Mouse (Mus musculus) ES-E14 (cell line): ENCODE measurements at regions not wholly inside any gene's neighbourhood (a gene's known extent, or its start where the extent isn't known, plus 50 kb on each side); places are given as distances from the start of the nearest gene placed in this dataset.

Experiments
- DNase-seq: peaks from one replicate; pipeline ENCODE4 v3.0.0-alpha.2; 2013; ENCODE audit warnings: low read depth, low spot score
- H3K27ac ChIP-seq: 2 replicates; pipeline ENCODE4 v1.5.1; 2012; ENCODE audit warnings: low read depth, mild to moderate bottlenecking, low read length, moderate library complexity, mixed read lengths; ENCODE audit not compliant: poor library complexity, insufficient read depth, severe bottlenecking
- H3K36me3 ChIP-seq: 2 replicates; pipeline ENCODE4 v1.6.1; 2012; ENCODE audit warnings: mild to moderate bottlenecking, low read length, moderate library complexity, mixed read lengths; ENCODE audit not compliant: control insufficient read depth, poor library complexity, insufficient read depth, severe bottlenecking
- H3K4me1 ChIP-seq, 2 experiments: fragments of 150-350 bp in 1 of 2; sonication (generic) in 1 of 2; 2 replicates each; pipeline ENCODE4 v1.6.1; 2012; ENCODE audit warnings: low read length in 2 of 2, mild to moderate bottlenecking in 1 of 2, mixed read lengths in 1 of 2; ENCODE audit not compliant: control insufficient read depth in 2 of 2, insufficient read depth in 2 of 2, poor library complexity in 1 of 2
- H3K4me3 ChIP-seq, 2 experiments: fragments of 150-350 bp in 1 of 2; sonication (generic) in 1 of 2; 2 replicates each; pipeline ENCODE4 v1.5.1; 2012; ENCODE audit warnings: low read length in 2 of 2, low read depth in 1 of 2, mild to moderate bottlenecking in 1 of 2, mixed read lengths in 1 of 2; ENCODE audit not compliant: insufficient read depth in 1 of 2, poor library complexity in 1 of 2, severe bottlenecking in 1 of 2
- H3K9ac ChIP-seq: 2 replicates; pipeline ENCODE4 v1.6.1; 2012; ENCODE audit warnings: low read depth, mild to moderate bottlenecking, low read length, mixed read lengths; ENCODE audit not compliant: poor library complexity, insufficient read depth, severe bottlenecking
- H3K9me3 ChIP-seq: fragments of 150-350 bp; sonication (generic); 2 replicates; pipeline ENCODE4 v1.6.1; 2012; ENCODE audit warnings: low read depth, mild to moderate bottlenecking, low read length; ENCODE audit not compliant: control insufficient read depth, insufficient read depth
- CHD2 ChIP-seq: IDR thresholded peaks from 2 replicates; pipeline ENCODE4 v1.6.1; 2014; ENCODE audit warnings: mild to moderate bottlenecking, low read depth, low read length, inconsistent platforms
- HCFC1 ChIP-seq: IDR thresholded peaks from 2 replicates; pipeline ENCODE4 v1.6.1; 2012; ENCODE audit warnings: low read length, inconsistent platforms, borderline replicate concordance; ENCODE audit not compliant: insufficient read depth
- MAFK ChIP-seq: IDR thresholded peaks from 2 replicates; pipeline ENCODE4 v1.6.1; 2014; ENCODE audit warnings: mild to moderate bottlenecking, low read depth, low read length, inconsistent platforms; ENCODE audit not compliant: insufficient read depth
- ZC3H11A ChIP-seq: IDR thresholded peaks from 2 replicates; pipeline ENCODE4 v1.6.1; 2012; ENCODE audit warnings: low read depth, mild to moderate bottlenecking, inconsistent platforms, low read length, borderline replicate concordance
- ZNF384 ChIP-seq: IDR thresholded peaks from 2 replicates; pipeline ENCODE4 v1.6.1; 2012; ENCODE audit warnings: low read depth, low read length, inconsistent platforms
- in situ Hi-C, 2 experiments: fragments of 600-800 bp; cut with MboI; formaldehyde crosslinking; loops; one replicate each; pipeline ENCODE4 v1.15.1; 2025; ENCODE audit warnings: low sequenced_read_pairs in 2 of 2, inconsistent platforms in 1 of 2; ENCODE audit not compliant: unreplicated experiment in 2 of 2

DNA sequence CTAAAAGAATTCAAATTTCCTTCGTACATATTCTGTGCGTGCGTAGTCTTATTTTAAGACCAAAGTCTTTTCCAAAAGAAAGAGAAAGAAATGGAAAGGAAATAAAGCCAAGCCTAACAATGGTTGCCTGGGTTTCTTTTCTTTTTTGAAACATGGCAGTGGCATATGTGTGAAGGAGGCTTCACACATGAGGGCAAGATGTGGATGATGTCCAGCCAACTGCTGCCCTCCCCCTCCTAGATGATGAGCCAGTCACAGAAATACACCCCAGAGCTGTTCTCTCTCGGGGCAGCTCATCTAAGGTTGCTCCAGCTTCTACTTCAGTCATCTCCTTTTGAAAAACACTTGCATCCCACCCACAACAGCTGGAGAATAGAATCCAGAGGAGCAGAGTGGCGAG is 213.1 kb upstream of the Jmjd1c start:
- no peak overlapping the region for H3K27ac ChIP-seq
- H3K9ac ChIP-seq: no peak overlapping the region
- peaks cover 0 to 2% of the 10 kb centered on the region in 2 experiments; a peak in 1 of 4 replicates for H3K4me1 ChIP-seq
- no peak for TF ChIP-seq MAFK
- TF ChIP-seq CHD2: no peak
- TF ChIP-seq ZC3H11A: no peak
- TF ChIP-seq ZNF384: no peak
- TF ChIP-seq HCFC1: no peak
- no peak overlapping the region for H3K4me3 ChIP-seq
- DNase-seq: no peak
- no peaks in the 10 kb centered on the region for H3K36me3 ChIP-seq
- H3K9me3 ChIP-seq: no peaks in the 10 kb centered on the region
- in situ Hi-C loops: no loop called here

GRCm38 (mm10) chr10:66885575-66885974 is 210.3 kb upstream of the Jmjd1c start:
- TF ChIP-seq ZNF384 (no peak), HCFC1 (no peak), CHD2 (no peak), MAFK (no peak), ZC3H11A (no peak)
- no peak for DNase-seq
- no peaks in the 10 kb centered on the region for H3K36me3 ChIP-seq
- no peaks in the 10 kb centered on the region; a peak in 1 of 4 replicates for H3K4me1 ChIP-seq
- H3K9me3 ChIP-seq: no peaks in the 10 kb centered on the region
- no peak overlapping the region for H3K9ac ChIP-seq
- in situ Hi-C loops: no loop called here
- H3K27ac ChIP-seq: no peak overlapping the region
- no peak overlapping the region for H3K4me3 ChIP-seq

DNA sequence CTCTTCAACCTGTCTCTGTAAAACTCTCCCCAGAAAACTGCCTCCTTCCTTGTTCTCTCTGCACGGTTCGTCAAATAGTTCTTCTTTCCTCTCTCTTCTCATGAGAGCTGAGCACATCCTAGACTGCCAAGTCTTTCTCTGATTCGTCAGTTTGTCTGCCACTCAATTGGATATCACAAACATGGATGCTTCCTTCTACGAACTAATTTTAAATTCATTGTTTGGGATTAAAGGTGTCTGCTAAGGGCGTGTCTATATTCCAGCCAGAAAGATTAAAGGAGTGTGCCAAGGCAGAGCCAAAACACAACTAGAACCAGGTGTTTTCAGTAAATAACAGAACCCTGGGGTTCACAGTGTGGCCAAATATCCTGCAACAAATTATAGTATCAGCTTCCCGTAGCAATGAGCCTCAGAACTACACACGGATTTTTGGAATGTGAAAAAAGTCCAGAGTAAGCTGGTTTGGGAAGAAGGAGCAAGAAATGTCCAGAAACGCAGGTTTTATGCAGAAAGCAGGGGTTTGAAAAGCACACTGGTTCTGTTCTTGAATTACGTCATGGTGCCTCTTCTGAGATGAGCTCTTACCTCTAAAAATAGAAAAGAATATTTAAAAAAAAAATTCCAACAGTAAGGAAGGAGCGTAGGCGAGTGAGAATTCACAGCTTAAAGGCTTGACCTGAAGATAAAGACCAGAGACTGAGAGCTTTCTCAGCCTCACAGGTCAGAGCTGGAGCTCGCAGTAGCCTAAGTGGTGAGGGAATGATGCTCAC is 206.0 kb upstream of the Jmjd1c start:
- no peaks in the 10 kb centered on the region for H3K4me1 ChIP-seq
- H3K4me3 ChIP-seq: no peak overlapping the region
- no peak overlapping the region for H3K9ac ChIP-seq
- no peaks in the 10 kb centered on the region for H3K9me3 ChIP-seq
- no peaks in the 10 kb centered on the region for H3K36me3 ChIP-seq
- TF ChIP-seq CHD2 (no peak), HCFC1 (no peak), ZC3H11A (no peak), ZNF384 (no peak), MAFK (no peak)
- in situ Hi-C loops: no loop called here
- no peak overlapping the region for H3K27ac ChIP-seq
- no peak for DNase-seq

DNA sequence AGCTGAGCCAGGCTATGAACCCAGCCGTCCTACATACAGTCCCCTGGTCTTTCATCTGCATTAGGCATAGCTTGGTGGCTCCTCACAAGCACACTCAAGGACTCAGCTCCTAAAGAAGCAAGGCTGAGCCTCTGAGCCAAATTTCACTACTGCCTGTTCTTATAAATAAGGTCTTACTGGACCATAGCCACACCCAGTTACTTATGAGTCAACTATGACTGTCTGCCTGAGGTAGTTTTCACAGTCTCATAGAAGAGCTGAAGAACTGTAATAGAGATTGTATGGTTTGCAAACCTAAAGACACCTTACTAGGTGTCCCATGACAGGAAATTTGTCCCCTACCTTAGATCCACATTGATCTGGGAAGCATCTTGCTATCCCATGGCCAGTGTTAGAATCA is 204.1 kb upstream of the Jmjd1c start:
- DNase-seq: no peak
- Histone ChIP-seq H3K9ac (no peak overlapping the region), H3K9me3 (no peaks in the 10 kb centered on the region), H3K4me3 (no peak overlapping the region), H3K4me1 (0 out of 4 replicates have a peak, but pooled peaks cover 0 to 2% of the 10 kb centered on the region in 2 experiments), H3K36me3 (no peaks in the 10 kb centered on the region), H3K27ac (no peak overlapping the region)
- TF ChIP-seq ZNF384 (no peak), HCFC1 (no peak), MAFK (no peak), ZC3H11A (no peak), CHD2 (no peak)
- in situ Hi-C loops: no loop called here
